Mouse (Mus musculus) cerebellum, postnatal 25 days (tissue): ENCODE measurements around the gene Spata18.

Source experiments
- DNase-seq, 2 experiments: peaks; one replicate each; pipeline ENCODE4 v3.0.0; 2021; ENCODE audit warnings: mixed read lengths in 2 of 2

Gene Spata18

DNA sequence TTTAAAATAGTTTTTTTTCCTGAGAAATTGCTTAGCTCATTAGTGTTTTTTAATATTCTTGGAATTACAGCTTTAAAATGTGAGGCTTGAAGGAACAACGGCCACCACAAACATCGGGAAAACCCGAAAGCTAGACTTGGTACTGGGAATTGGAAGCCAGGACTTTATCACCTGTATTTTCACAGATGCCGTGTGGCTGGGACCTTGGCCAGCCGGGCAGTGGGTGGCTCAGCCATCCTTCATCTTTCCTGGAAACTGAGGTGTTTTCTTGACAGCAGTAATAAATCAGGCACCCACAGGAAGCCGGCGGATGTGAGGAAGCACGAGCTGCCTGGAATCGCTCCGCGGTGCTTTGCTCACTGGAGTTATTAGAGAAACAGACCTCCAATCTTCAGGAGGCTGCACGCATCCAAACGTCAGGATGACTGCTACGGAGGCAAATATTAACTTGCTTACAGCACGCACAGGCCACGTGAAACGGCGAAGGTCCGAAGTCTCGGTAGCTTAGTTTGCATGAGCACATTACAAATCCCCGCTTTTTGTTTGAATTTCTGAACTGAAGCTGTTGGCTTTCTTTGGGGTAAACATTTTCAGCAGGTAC lies 70.6 kb downstream of the Spata18 start:
- no peak for DNase-seq

DNA sequence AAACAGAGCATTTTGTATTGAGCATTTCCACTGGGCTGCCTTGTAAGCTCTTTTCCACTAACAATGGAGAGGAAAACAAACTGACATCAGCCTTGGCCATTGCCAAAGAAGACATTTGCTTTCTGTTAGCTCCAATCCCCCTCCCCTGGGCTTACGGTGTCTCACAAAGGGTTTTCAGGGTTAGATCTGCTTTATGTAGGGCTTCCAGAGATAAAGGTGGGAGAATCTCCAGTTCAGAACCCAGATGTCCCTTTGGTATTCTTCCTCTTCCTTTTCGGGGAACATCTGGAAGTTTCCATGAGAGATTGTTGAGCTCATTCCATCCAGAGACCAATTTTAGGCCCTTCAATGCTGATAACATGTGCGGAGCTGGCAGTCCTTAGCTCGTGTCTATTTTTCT lies 74.8 kb downstream of the Spata18 start:
- DNase-seq: no peak

DNA sequence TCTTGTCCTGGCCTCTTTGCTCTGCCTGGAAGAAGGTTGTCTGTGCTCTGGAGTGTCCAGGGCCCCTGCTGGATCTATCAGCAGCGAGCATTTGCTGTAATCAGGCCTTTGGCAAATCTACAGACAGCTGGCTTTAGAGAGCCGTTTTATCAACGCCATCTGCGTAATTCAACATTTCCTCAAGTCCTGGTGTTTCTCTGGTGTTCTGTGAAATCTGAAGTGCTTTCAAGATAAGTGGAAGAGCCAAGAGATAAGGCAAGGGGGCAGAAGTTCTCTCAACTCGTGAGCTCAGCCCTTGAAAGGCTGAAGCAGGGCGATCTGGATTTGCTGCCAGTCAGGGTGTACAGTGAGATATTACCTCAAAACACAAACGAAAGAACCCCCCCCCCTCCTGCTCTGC lies 77.5 kb downstream of the Spata18 start:
- DNase-seq: no peak
